Mouse (Mus musculus): ENCODE measurements at regions not wholly inside any gene's neighbourhood (a gene's known extent, or its start where the extent isn't known, plus 50 kb on each side); places are given as distances from the start of the nearest gene placed in this dataset.

GRCm38 (mm10) chr14:54148626-54149025 is 105.3 kb downstream of the Dad1 start:
- Histone ChIP-seq H3K27me3 (no peaks in the 10 kb centered on the region), H3K4me1 (replicated peaks) (peaks cover 12% of the 10 kb centered on the region), H3K4me3 (no peak overlapping the region), H3K9ac (no peak overlapping the region), H3K27ac (no peak overlapping the region), H3K9me3 (replicated peaks) (no peaks in the 10 kb centered on the region), H3K36me3 (no peaks in the 10 kb centered on the region), H3K4me2 (no peak overlapping the region)
- no peak for ATAC-seq (replicated peaks; ENCODE audit: insufficient number of reproducible peaks, insufficient read depth, low FRiP score, low read depth)
- WGBS, result 88% methylated on average over 10 of the region's 10 CpGs

GRCm38 (mm10) chr14:54148121-54148520 is 105.8 kb downstream of the Dad1 start:
- 79% methylated on average over 4 of the region's 4 CpGs for WGBS
- Histone ChIP-seq H3K27ac (no peak overlapping the region), H3K9ac (no peak overlapping the region), H3K36me3 (no peaks in the 10 kb centered on the region), H3K4me1 (replicated peaks) (peaks cover 12% of the 10 kb centered on the region), H3K4me3 (no peak overlapping the region), H3K9me3 (replicated peaks) (no peaks in the 10 kb centered on the region), H3K27me3 (no peaks in the 10 kb centered on the region), H3K4me2 (no peak overlapping the region)
- no peak for ATAC-seq (replicated peaks; ENCODE audit: insufficient number of reproducible peaks, insufficient read depth, low FRiP score, low read depth)

- Histone ChIP-seq H3K27ac (no peak overlapping the region), H3K9ac (no peak overlapping the region), H3K36me3 (no peaks in the 10 kb centered on the region), H3K9me3 (replicated peaks) (no peaks in the 10 kb centered on the region), H3K4me2 (no peak overlapping the region), H3K4me1 (replicated peaks) (peaks cover 10% of the 10 kb centered on the region), H3K4me3 (no peak overlapping the region), H3K27me3 (no peaks in the 10 kb centered on the region)
- 48% methylated on average over 5 of the region's 7 CpGs for WGBS
- no peak for ATAC-seq (replicated peaks; ENCODE audit: insufficient number of reproducible peaks, insufficient read depth, low FRiP score, low read depth)
Observed at GRCm38 (mm10) chr14:54147546-54147945, 106.4 kb downstream of the Dad1 start.

GRCm38 (mm10) chr14:54145743-54146741 is 107.9 kb downstream of the Dad1 start:
- H3K4me1 ChIP-seq (replicated peaks), result peaks cover 7% of the 10 kb centered on the region
- H3K27ac ChIP-seq, result 0 out of 2 replicates have a peak overlapping the region, but pooled peaks have one; percentile 20
- ATAC-seq (replicated peaks; ENCODE audit: insufficient number of reproducible peaks, insufficient read depth, low FRiP score, low read depth), result no peak

GRCm38 (mm10) chr14:54143828-54144227 is 110.1 kb downstream of the Dad1 start:
- ATAC-seq (replicated peaks; ENCODE audit: insufficient number of reproducible peaks, insufficient read depth, low FRiP score, low read depth), result no peak
- WGBS, result 42% methylated on average over 1 of the region's 1 CpGs

More at GRCm38 (mm10) chr14:54145743-54146741, 107.9 kb downstream of the Dad1 start:
- H3K9ac ChIP-seq, result no peak overlapping the region
- H3K27me3 ChIP-seq, result no peaks in the 10 kb centered on the region
- no peak overlapping the region for H3K4me3 ChIP-seq
- no peaks in the 10 kb centered on the region for H3K9me3 ChIP-seq (replicated peaks)
- 50% methylated on average over 11 of the region's 11 CpGs for WGBS
- no peak overlapping the region for H3K4me2 ChIP-seq
- no peaks in the 10 kb centered on the region for H3K36me3 ChIP-seq

GRCm38 (mm10) chr14:54138288-54138687 is 115.6 kb downstream of the Dad1 start:
- Histone ChIP-seq H3K9ac (no peak overlapping the region), H3K27ac (no peak overlapping the region), H3K4me2 (no peak overlapping the region), H3K27me3 (no peaks in the 10 kb centered on the region), H3K4me1 (replicated peaks) (no peaks in the 10 kb centered on the region), H3K9me3 (replicated peaks) (no peaks in the 10 kb centered on the region), H3K4me3 (no peak overlapping the region), H3K36me3 (no peaks in the 10 kb centered on the region)
- 41% methylated on average over 3 of the region's 3 CpGs for WGBS
- ATAC-seq (replicated peaks; ENCODE audit: insufficient number of reproducible peaks, insufficient read depth, low FRiP score, low read depth), result no peak

More at GRCm38 (mm10) chr14:54143828-54144227, 110.1 kb downstream of the Dad1 start:
- Histone ChIP-seq H3K4me3 (no peak overlapping the region), H3K27me3 (no peaks in the 10 kb centered on the region), H3K4me1 (replicated peaks) (peaks cover 7% of the 10 kb centered on the region), H3K4me2 (no peak overlapping the region), H3K9me3 (replicated peaks) (no peaks in the 10 kb centered on the region), H3K36me3 (no peaks in the 10 kb centered on the region), H3K9ac (no peak overlapping the region), H3K27ac (no peak overlapping the region)

GRCm38 (mm10) chr14:54136538-54136937 is 117.4 kb downstream of the Dad1 start:
- no peak overlapping the region for H3K9ac ChIP-seq
- no peaks in the 10 kb centered on the region for H3K4me1 ChIP-seq (replicated peaks)
- 51% methylated on average over 3 of the region's 3 CpGs for WGBS
- H3K36me3 ChIP-seq, result no peaks in the 10 kb centered on the region
- no peaks in the 10 kb centered on the region for H3K9me3 ChIP-seq (replicated peaks)
- ATAC-seq (replicated peaks; ENCODE audit: insufficient number of reproducible peaks, insufficient read depth, low FRiP score, low read depth), result no peak
- no peak overlapping the region for H3K4me2 ChIP-seq
- no peak overlapping the region for H3K27ac ChIP-seq
- H3K27me3 ChIP-seq, result no peaks in the 10 kb centered on the region
- H3K4me3 ChIP-seq, result no peak overlapping the region

- H3K4me1 ChIP-seq (replicated peaks), result peaks cover 12% of the 10 kb centered on the region
- H3K4me2 ChIP-seq, result no peak overlapping the region
- no peaks in the 10 kb centered on the region for H3K9me3 ChIP-seq (replicated peaks)
- no peak overlapping the region for H3K9ac ChIP-seq
- no peak overlapping the region for H3K27ac ChIP-seq
- H3K27me3 ChIP-seq, result no peaks in the 10 kb centered on the region
- H3K4me3 ChIP-seq, result no peak overlapping the region
- 55% methylated on average over 4 of the region's 4 CpGs for WGBS
- H3K36me3 ChIP-seq, result no peaks in the 10 kb centered on the region
- no peak for ATAC-seq (replicated peaks; ENCODE audit: insufficient number of reproducible peaks, insufficient read depth, low FRiP score, low read depth)
Observed at GRCm38 (mm10) chr14:54128334-54128733, 125.6 kb downstream of the Dad1 start.

- Histone ChIP-seq H3K27me3 (no peaks in the 10 kb centered on the region), H3K36me3 (no peaks in the 10 kb centered on the region), H3K9ac (no peak overlapping the region), H3K4me2 (no peak overlapping the region), H3K4me1 (replicated peaks) (peaks cover 12% of the 10 kb centered on the region), H3K27ac (no peak overlapping the region), H3K4me3 (no peak overlapping the region), H3K9me3 (replicated peaks) (no peaks in the 10 kb centered on the region)
- ATAC-seq (replicated peaks; ENCODE audit: insufficient number of reproducible peaks, insufficient read depth, low FRiP score, low read depth), result no peak
Observed at GRCm38 (mm10) chr14:54125510-54125909, 128.4 kb downstream of the Dad1 start.

- no peak overlapping the region for H3K4me2 ChIP-seq
Observed at GRCm38 (mm10) chr14:54121973-54122372, 131.9 kb downstream of the Dad1 start.

GRCm38 (mm10) chr14:54121340-54121739 is 132.6 kb downstream of the Dad1 start:
- no peak overlapping the region for H3K4me2 ChIP-seq
- peaks cover 12% of the 10 kb centered on the region for H3K4me1 ChIP-seq (replicated peaks)
- H3K9ac ChIP-seq, result no peak overlapping the region
- no peak for ATAC-seq (replicated peaks; ENCODE audit: insufficient number of reproducible peaks, insufficient read depth, low FRiP score, low read depth)
- H3K27me3 ChIP-seq, result no peaks in the 10 kb centered on the region
- no peak overlapping the region for H3K4me3 ChIP-seq
- H3K36me3 ChIP-seq, result no peaks in the 10 kb centered on the region
- H3K27ac ChIP-seq, result no peak overlapping the region
- 79% methylated on average over 4 of the region's 4 CpGs for WGBS
- H3K9me3 ChIP-seq (replicated peaks), result no peaks in the 10 kb centered on the region

More at GRCm38 (mm10) chr14:54121973-54122372, 131.9 kb downstream of the Dad1 start:
- H3K4me3 ChIP-seq, result no peak overlapping the region
- no peak for ATAC-seq (replicated peaks; ENCODE audit: insufficient number of reproducible peaks, insufficient read depth, low FRiP score, low read depth)
- H3K9ac ChIP-seq, result no peak overlapping the region
- no peaks in the 10 kb centered on the region for H3K9me3 ChIP-seq (replicated peaks)
- no peak overlapping the region for H3K27ac ChIP-seq
- no peaks in the 10 kb centered on the region for H3K27me3 ChIP-seq
- peaks cover 12% of the 10 kb centered on the region for H3K4me1 ChIP-seq (replicated peaks)
- WGBS, result 59% methylated on average over 7 of the region's 7 CpGs
- H3K36me3 ChIP-seq, result no peaks in the 10 kb centered on the region

- H3K4me3 ChIP-seq, result no peak overlapping the region
- H3K27ac ChIP-seq, result no peak overlapping the region
- H3K9ac ChIP-seq, result no peak overlapping the region
- H3K27me3 ChIP-seq, result no peaks in the 10 kb centered on the region
- H3K4me2 ChIP-seq, result no peak overlapping the region
- peaks cover 1% of the 10 kb centered on the region; the same call in 1 of the 2 replicates for H3K4me1 ChIP-seq (replicated peaks)
- no peaks in the 10 kb centered on the region for H3K36me3 ChIP-seq
- ATAC-seq (replicated peaks; ENCODE audit: insufficient number of reproducible peaks, insufficient read depth, low FRiP score, low read depth), result no peak
- WGBS, result 86% methylated on average over 5 of the region's 5 CpGs
- H3K9me3 ChIP-seq (replicated peaks), result no peaks in the 10 kb centered on the region
Observed at GRCm38 (mm10) chr14:54120194-54120593, 133.7 kb downstream of the Dad1 start.
